Mouse (Mus musculus) thymus, postnatal 4 days (tissue): Measurements from ENCODE around the gene Chn1.
A peak's percentile ranks its signal among the peaks of the same experiment; 100 is the strongest.

ENCODE experiments used
- DNase-seq: peaks from one replicate; pipeline ENCODE4 v3.0.0; 2021

Gene Chn1

DNA sequence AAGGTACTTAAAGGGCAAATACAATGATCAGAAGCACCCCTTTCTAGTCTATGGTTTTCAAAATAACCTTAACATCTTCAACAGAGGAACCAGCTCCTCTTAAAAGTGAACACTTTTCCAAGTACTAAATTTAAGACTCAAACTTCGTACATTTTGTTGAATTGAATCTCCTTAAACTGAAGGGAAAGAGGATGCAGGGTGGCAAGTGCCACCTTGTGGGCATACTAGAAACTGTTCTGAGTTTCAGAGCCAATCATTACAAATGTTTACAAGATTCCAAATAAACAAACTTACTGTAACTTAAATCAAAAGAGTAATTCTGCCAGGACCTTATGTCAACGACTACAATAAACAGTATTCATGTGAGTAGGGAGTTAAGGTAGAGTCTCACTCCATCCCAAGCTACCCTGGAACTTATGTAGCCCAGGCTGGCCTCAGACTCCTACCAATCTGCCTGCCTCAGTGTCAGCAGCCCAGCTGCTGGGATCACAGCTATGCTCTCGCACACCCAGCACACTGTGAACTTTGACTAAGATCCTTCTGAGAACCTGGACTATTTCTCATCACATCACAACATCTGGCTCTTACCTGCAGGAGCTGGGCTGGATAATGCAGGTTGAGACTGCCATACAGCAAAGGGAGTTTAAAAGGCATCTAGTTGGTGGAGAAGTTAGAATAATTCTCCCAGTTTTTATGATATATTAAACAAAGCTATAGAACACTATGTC, 29.3 kb downstream of the Chn1 start:
- no peak for DNase-seq

GRCm38 (mm10) chr2:73741286-73741685, 33.9 kb downstream of the Chn1 start:
- DNase-seq = no peak

DNA sequence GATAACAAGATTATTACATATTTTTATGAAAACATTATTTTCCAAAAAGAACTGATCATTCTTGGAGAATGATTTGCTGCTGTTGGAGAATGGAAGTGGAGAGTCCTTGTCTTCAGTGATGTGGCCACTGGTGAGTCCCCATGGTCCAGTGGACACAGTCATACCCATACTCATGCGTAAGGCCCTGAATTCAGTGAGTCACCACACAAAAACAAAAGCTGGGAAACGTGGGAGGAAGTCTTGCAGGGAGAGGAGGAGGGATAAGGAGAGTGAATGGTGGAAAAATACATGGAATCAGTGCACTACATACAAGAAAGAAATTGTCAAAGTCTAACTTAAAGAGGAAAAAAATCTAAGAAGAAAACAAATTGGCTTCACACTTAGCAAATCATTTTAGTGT, 47.3 kb downstream of the Chn1 start:
- DNase-seq = no peak

GRCm38 (mm10) chr2:73724934-73725333, 50.2 kb downstream of the Chn1 start:
- DNase-seq = no peak

- DNase-seq = no peak
These were observed 53.3 kb downstream of the Chn1 start for GRCm38 (mm10) chr2:73721821-73722220.

GRCm38 (mm10) chr2:73712481-73712880, 62.7 kb downstream of the Chn1 start:
- no peak for DNase-seq

DNA sequence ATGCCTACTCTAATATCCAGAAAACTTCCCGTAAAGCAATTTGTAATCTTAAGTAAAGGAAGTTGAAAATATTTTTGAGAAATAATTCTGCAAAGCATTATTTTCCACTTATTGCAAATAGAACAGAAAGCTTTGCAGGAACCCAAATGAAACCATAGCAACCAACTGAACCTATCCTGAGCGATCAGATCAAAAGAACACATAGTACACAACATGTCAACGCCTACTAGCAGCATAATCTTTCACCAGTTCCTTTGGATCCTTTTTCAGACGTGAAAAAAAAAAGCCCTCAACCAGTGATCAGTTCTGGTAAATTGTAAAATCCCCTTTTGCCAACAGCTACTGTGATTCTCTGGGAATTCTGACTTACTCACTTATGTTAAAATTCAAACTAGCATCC, 82.1 kb downstream of the Chn1 start:
- no peak for DNase-seq

- no peak for DNase-seq
These were observed 84.2 kb downstream of the Chn1 start for GRCm38 (mm10) chr2:73690783-73691604.

- DNase-seq = no peak
These were observed 92.6 kb downstream of the Chn1 start for GRCm38 (mm10) chr2:73682500-73682899.

GRCm38 (mm10) chr2:73680425-73681027, 94.6 kb downstream of the Chn1 start:
- no peak for DNase-seq

DNA sequence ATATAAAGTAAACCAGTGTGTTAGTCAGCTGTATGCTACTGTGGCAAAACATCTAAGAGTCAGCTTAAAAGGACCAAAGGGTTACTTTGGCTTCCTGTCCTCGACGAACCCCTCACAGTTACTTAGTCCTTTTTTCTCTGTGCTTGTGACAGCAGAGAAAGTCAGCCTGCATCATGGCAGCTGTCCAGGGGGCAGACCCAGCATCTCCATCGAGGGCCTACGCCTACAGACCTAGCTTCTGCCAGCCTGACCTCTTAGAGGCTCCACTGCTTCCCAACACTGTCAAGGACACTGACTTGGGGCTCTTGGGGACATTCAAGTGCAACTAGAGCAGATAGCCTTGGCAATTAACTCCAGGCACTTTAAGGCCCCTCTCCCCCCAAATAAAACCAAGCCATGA, 106.5 kb downstream of the Chn1 start:
- no peak for DNase-seq

DNA sequence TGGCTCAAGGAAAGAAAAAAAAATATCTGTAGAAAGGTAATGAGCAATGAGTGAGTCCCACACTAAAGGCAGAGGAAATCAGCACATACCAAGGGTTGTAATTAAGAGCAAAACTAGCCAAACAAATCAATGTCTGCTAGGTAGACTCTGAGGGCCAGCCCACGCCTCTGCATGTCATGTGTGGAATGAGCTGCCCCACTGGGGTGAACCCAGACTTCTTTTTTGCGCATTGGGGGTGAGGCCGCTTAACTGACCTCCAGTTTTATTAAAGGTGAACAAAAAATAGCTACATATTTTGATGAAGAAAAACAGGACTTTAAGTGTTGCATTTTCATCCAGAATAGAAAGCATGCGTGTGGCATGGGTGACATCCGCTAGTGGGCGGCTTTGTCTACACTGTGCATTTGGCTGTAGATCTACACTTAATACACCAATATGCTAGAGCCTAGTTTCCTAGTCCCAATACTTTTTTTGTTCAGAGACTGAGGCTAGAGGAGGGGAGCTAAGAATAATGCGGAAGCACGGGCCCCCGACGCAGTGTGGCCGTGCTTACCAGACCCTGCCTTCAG, 114.5 kb downstream of the Chn1 start:
- DNase-seq = no peak

DNA sequence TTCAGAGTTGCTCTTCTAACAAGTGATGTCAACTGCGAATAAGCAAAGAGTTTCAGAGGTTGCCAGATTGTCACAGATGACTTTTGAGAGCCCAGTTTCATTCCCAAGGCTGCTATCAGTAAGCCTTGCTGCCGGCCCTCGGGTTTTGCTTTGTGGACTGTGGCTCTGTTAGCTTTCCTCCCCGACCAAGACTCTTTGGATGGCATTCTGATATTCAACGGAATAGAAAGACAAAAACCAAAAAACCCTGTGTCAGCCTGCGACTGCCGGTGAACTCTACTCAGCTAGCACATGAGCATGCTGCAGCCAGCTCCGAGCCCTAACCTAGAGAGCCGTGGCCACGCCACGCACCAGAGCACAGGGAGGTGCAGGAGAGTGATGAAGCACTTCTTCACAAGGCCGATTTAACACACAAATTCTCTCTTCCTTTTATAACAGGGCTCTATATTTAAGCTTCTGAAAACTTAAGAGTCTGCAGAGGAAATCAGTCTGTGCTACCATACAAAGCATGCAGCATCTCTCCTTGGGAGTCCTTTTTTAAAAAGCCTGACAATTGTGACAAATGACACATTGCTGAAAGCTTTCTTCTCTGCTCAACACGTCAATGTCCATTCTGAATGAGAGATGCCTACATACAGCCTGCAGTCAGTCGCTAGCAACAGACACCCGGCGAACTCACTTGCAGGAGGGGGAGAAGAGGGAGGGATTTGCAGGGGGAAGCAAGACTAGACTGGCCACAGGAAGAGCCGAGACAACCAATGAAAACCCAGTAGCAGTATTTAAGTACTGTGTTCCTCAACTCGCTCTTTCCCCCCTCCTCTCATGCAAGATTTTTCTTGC, 115.2 kb downstream of the Chn1 start:
- peak; percentile 23 for DNase-seq

DNA sequence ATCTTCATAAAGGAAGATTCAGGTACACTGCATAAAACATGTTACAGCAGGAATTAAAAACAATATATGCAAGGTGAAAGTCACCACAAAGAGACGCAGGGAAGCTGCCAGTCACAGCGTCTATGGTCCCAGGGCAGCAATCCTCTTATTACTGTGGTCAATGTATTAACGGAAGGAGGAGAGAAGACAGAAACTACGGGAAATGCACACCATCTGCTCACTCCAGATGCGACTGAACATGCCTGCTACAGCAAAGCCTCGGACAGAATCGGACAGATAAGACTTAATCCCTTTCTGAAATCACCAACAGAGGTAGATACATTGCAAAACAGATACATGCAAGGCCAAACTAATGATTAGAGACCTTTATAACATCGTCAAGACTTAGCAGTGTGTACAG, 116.1 kb downstream of the Chn1 start:
- no peak for DNase-seq

DNA sequence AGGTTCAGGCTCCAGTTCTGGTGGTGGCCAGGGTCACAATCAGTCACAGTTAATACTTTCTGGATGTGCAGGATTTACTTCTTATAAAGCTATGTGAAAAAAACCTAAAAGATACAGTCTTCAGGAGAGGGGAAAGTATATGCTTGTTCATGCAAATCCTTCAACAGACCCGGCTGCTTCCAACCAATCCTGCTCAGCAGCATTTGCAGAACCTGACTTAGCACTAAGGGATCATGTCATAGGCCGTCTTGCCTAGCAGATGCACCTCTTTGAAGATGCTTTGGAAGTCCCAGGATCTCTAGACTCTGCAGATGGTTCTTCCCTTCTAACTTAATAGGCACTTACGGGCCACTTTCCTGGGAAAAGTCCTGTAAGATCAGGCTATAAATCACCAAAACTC, 117.2 kb downstream of the Chn1 start:
- no peak for DNase-seq

GRCm38 (mm10) chr2:73657151-73657550, 118.0 kb downstream of the Chn1 start:
- DNase-seq = no peak

- no peak for DNase-seq
These were observed 119.5 kb downstream of the Chn1 start for GRCm38 (mm10) chr2:73655663-73656062.

DNA sequence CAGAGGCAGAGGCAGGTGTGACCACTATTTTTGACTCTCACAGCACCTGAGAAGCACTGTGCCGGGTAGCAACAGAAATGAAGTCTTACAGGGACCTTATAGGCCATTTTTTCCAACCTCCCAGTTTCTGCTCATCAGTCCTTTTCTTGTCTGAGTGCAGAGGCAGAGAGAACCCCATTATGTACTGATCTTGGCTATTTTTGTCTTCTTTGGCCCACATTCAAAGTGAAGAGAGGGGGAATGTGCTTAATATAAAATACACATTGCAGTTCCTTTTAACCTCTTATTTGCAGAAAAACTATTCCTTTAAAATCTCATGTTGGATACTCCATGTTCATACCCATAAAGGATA, 120.3 kb downstream of the Chn1 start:
- DNase-seq = no peak

DNA sequence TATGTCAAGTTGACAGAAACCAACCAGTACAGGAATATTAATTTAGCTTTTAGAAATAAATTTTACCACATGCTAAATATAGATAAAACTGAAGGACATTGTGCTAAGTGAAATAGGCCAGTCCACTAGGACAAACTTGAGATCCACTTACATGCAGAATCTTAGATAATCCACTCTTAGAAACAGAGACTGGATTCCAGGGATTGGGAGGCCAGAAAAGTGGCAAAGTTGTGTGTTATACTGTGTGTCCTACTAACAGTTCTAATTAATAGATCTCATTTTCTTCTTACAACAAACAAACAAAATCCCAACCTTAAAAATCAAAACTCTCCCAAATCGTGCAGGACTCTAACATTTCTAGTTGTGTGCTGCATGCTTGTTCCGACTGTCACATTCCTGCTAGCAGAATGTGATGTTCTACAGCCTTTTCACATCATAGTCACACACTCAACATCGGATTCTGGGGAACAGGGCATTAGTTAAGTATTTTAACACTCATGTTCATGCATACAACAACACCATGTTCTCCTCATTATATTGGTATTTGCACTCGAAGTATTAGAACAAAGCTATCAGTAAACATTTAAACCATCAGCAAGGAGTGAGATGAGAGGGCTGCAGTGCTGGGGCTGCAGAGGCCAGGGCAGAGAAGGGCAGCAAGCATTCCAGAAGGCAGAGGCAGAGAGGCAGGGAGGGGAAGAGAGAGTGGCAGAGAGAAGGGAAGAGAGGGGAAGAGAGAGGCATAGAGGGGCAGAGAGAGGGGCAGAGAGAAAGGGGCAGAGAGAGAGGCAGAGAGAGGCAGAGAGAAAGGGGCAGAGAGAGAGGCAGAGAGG, 120.9 kb downstream of the Chn1 start:
- no peak for DNase-seq

- DNase-seq = no peak
These were observed 137.5 kb downstream of the Chn1 start for GRCm38 (mm10) chr2:73637688-73638087.

- no peak for DNase-seq
These were observed 138.8 kb downstream of the Chn1 start for GRCm38 (mm10) chr2:73636387-73636786.

DNA sequence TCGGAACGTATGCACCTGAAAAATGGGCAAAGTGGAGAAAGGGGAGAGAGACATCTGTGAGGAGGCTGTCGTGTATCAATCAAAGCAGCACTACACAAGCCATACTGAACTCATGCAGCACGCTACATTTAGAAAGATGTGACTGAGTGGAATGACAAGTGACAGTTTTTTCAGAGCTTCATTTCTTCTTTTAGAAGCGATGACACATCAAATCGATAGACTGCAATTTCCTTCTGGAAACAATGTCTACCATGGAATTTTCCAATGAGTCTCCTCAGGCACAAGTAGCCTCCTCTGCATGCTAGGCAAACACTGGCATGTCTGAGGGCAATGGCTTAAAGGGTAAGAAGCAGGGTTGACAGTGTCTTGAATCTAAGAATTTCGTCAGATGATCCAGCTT, 143.3 kb downstream of the Chn1 start:
- DNase-seq = no peak
